Mouse (Mus musculus) intestine, postnatal 0 days (tissue): ENCODE measurements around the gene Ndc80. TPM values are rescaled to one million over a fixed set of nuclear protein-coding genes. Genes with fewer than 3 reads are reported as not detected.

ENCODE experiments used
- ATAC-seq: fragments of 200-750 bp; cut with Nextera tagmentation; 2 replicates; pipeline ENCODE4 v1.8.0; 2017; ENCODE audit warnings: mild to moderate bottlenecking, moderate TSS enrichment, moderate library complexity
- H3K27ac ChIP-seq: fragments of 300-500 bp; sonication (generic); 2 replicates; pipeline ENCODE4 v1.5.1; 2014; ENCODE audit warnings: mild to moderate bottlenecking, low read depth, low read length, moderate library complexity
- H3K27me3 ChIP-seq: fragments of 300-500 bp; sonication (generic); replicated peaks from 2 replicates; pipeline ENCODE4 v1.6.1; 2014; ENCODE audit warnings: low read length, mixed read lengths; ENCODE audit not compliant: control insufficient read depth, insufficient read depth
- H3K36me3 ChIP-seq: fragments of 300-500 bp; sonication (generic); 2 replicates; pipeline ENCODE4 v1.6.1; 2014; ENCODE audit warnings: mild to moderate bottlenecking, moderate library complexity; ENCODE audit not compliant: control insufficient read depth, insufficient read depth
- H3K4me1 ChIP-seq: fragments of 300-500 bp; sonication (generic); replicated peaks from 2 replicates; pipeline ENCODE4 v1.6.1; 2014; ENCODE audit warnings: antibody characterized with exemption, low read length, mixed read lengths; ENCODE audit not compliant: control insufficient read depth, insufficient read depth
- H3K4me2 ChIP-seq: fragments of 300-500 bp; sonication (generic); replicated peaks from 2 replicates; pipeline ENCODE4 v1.6.1; 2014; ENCODE audit warnings: low read depth, mild to moderate bottlenecking, moderate library complexity
- H3K4me3 ChIP-seq: fragments of 300-500 bp; sonication (generic); 2 replicates; pipeline ENCODE4 v1.5.1; 2014; ENCODE audit warnings: low read depth, low read length
- H3K9ac ChIP-seq: fragments of 300-500 bp; sonication (generic); 2 replicates; pipeline ENCODE4 v1.6.1; 2014; ENCODE audit warnings: mild to moderate bottlenecking, low read depth, low read length
- H3K9me3 ChIP-seq: fragments of 300-500 bp; sonication (generic); 2 replicates; pipeline ENCODE4 v1.6.1; 2016; ENCODE audit warnings: mixed run types; ENCODE audit not compliant: control insufficient read depth
- CTCF ChIP-seq: sonication (generic); IDR thresholded peaks from 2 replicates; pipeline ENCODE4 v1.5.1; 2016; ENCODE audit warnings: low read depth, mild to moderate bottlenecking, control low read depth, antibody characterized with exemption, moderate library complexity
- WGBS: fragments of 180-500 bp; shearing (Covaris S2); extraction: QIAGEN DNeasy Blood & Tissue Kit; methylation state at CpG from one replicate; pipeline ENCODE4 v1.1.7; 2014; 5-methylcytosine and 5-hydroxymethylcytosine counted together
- polyA plus RNA-seq: library from polyadenylated mRNA; unstranded; fragments of >200 nt; fragmentation: Nextera tagmentation; extraction: Ambion mirVana; gene quantifications from 2 replicates; pipeline ENCODE4 v1.2.1, GENCODE M21; 2015

Gene Ndc80
- 8.8 and 10.0 TPM in 2 replicates for polyA plus RNA-seq

- H3K27me3 ChIP-seq, result no peaks in the 10 kb centered on the region
- H3K4me1 ChIP-seq, result 0 out of 2 replicates have a peak, but pooled peaks cover 4% of the 10 kb centered on the region
- H3K9ac ChIP-seq, result peak within 1 kb of the TSS; percentile 72
- WGBS, result under 1% methylated on average over 66 of the region's 66 CpGs
- peaks cover 9% of the 10 kb centered on the region; the same call in 1 of the 2 replicates for H3K36me3 ChIP-seq
- peak; percentile 35; the same call in 1 of the 2 replicates for TF ChIP-seq CTCF
- peak; percentile 98 for ATAC-seq
- no peaks in the 10 kb centered on the region for H3K9me3 ChIP-seq
- peak within 1 kb of the TSS; percentile 93 for H3K27ac ChIP-seq
- peak within 1 kb of the TSS; percentile 92 for H3K4me2 ChIP-seq
- H3K4me3 ChIP-seq, result peak within 1 kb of the TSS; percentile 72
These were observed at the start of gene Ndc80 for GRCm38 (mm10) chr17:71526711-71527564. Ndc80 (minus strand) TSS chr17:71526857.

- no peaks in the 10 kb centered on the region for H3K9me3 ChIP-seq
- ATAC-seq, result no peak
- H3K27ac ChIP-seq, result no peak overlapping the region
- H3K36me3 ChIP-seq, result no peaks in the 10 kb centered on the region
- H3K27me3 ChIP-seq, result no peaks in the 10 kb centered on the region
- TF ChIP-seq CTCF, result peak; percentile 66
- H3K9ac ChIP-seq, result no peak overlapping the region
- no peaks in the 10 kb centered on the region for H3K4me1 ChIP-seq
- H3K4me3 ChIP-seq, result no peak overlapping the region
- no peak overlapping the region for H3K4me2 ChIP-seq
These were observed 35.0 kb upstream of the Ndc80 start for GRCm38 (mm10) chr17:71561631-71562030.

- H3K9me3 ChIP-seq, result no peaks in the 10 kb centered on the region
- no peak for TF ChIP-seq CTCF
- WGBS, result 14% methylated on average over 11 of the region's 11 CpGs
- no peaks in the 10 kb centered on the region for H3K36me3 ChIP-seq
- H3K4me1 ChIP-seq, result no peaks in the 10 kb centered on the region
- no peak overlapping the region for H3K27ac ChIP-seq
- no peak for ATAC-seq
- no peak overlapping the region for H3K9ac ChIP-seq
- peak overlapping the region; percentile 99 for H3K4me2 ChIP-seq
- 0 out of 2 replicates have a peak overlapping the region, but pooled peaks have one; percentile 57 for H3K4me3 ChIP-seq
- no peaks in the 10 kb centered on the region; the same call in 1 of the 2 replicates for H3K27me3 ChIP-seq
These were observed 26.2 kb upstream of the Ndc80 start for GRCm38 (mm10) chr17:71552901-71553300.

GRCm38 (mm10) chr17:71551757-71552451 is 25.2 kb upstream of the Ndc80 start, which contains the start of gene Spdya:
Spdya (plus strand) TSS chr17:71552061.
- WGBS, result under 1% methylated on average over 61 of the region's 78 CpGs
- Histone ChIP-seq H3K36me3 (no peaks in the 10 kb centered on the region), H3K27me3 (no peaks in the 10 kb centered on the region; the same call in 1 of the 2 replicates), H3K4me2 (peak within 1 kb of the TSS; percentile 99), H3K9ac (peak within 1 kb of the TSS; percentile 51), H3K27ac (no peak within 1 kb of the TSS), H3K9me3 (no peaks in the 10 kb centered on the region), H3K4me1 (no peaks in the 10 kb centered on the region), H3K4me3 (peak within 1 kb of the TSS; percentile 57)
- TF ChIP-seq CTCF, result no peak
- ATAC-seq, result peak; percentile 97

GRCm38 (mm10) chr17:71551350-71551749 is 24.7 kb upstream of the Ndc80 start:
- H3K27ac ChIP-seq, result no peak overlapping the region
- no peaks in the 10 kb centered on the region for H3K9me3 ChIP-seq
- no peaks in the 10 kb centered on the region for H3K36me3 ChIP-seq
- H3K4me3 ChIP-seq, result peak overlapping the region; percentile 57
- no peak for ATAC-seq
- TF ChIP-seq CTCF, result no peak
- no peaks in the 10 kb centered on the region; the same call in 1 of the 2 replicates for H3K27me3 ChIP-seq
- no peak overlapping the region for H3K9ac ChIP-seq
- peak overlapping the region; percentile 99 for H3K4me2 ChIP-seq
- 12% methylated on average over 6 of the region's 6 CpGs for WGBS
- H3K4me1 ChIP-seq, result no peaks in the 10 kb centered on the region

- Histone ChIP-seq H3K4me2 (no peak overlapping the region), H3K4me1 (no peaks in the 10 kb centered on the region), H3K27me3 (no peaks in the 10 kb centered on the region; the same call in 1 of the 2 replicates), H3K36me3 (no peaks in the 10 kb centered on the region), H3K4me3 (no peak overlapping the region), H3K9ac (no peak overlapping the region), H3K9me3 (no peaks in the 10 kb centered on the region), H3K27ac (no peak overlapping the region)
- peak; percentile 67 for TF ChIP-seq CTCF
- ATAC-seq, result no peak
- 6% methylated on average over 1 of the region's 1 CpGs for WGBS
These were observed 21.9 kb upstream of the Ndc80 start for GRCm38 (mm10) chr17:71548586-71548985.
